Mouse (Mus musculus): ENCODE results near the gene Wls.

DNA sequence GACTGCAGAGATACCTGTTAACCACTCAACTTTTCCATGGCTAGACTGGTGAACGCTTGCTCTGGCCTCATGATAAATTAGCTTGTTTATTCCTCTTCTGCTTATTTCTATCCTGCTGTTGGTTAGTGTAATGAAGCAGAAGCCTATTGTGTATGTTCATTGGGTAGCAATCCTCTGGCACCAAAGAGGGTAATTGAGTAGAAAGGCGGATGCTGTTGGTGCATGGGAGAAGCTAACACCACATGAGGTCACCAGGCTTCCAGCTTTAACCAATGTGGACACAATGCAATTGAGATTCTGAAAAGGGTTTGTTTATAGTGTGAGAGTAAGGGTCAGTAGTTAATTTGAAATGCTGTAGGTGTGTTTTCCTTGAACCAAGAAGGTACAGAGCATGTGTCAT, 12.5 kb downstream of the Wls start:
- no peak for TF ChIP-seq POLR2A (IDR thresholded peaks at IDR 0.05; ENCODE audit: extremely low read depth, insufficient read depth, low read length)
- TF ChIP-seq CTCF (IDR thresholded peaks at IDR 0.05; ENCODE audit: low read depth, low read length): no peak
